Mouse (Mus musculus): ENCODE measurements around the gene Abcg5. TPM values are rescaled to one million over a fixed set of nuclear protein-coding genes. Genes with fewer than 3 reads are reported as not detected.

The Abcg5 gene
- polyA plus RNA-seq, 1 experiment from 2014 or later: 0.45 TPM

- Histone ChIP-seq H3K4me3 (ENCODE audit: low read length) (peak overlapping the region; percentile 72), H3K27me3 (ENCODE audit: control insufficient read depth, insufficient read depth, low read depth, low read length) (no peaks in the 10 kb centered on the region), H3K36me3 (ENCODE audit: control insufficient read depth, insufficient read depth, low read length) (no peaks in the 10 kb centered on the region), H3K27ac (ENCODE audit: low read length) (peak overlapping the region; percentile 21; the same call in 1 of the 2 replicates), H3K4me1 (replicated peaks; ENCODE audit: control insufficient read depth, insufficient read depth, low read length) (0 out of 2 replicates have a peak, but pooled peaks cover 4% of the 10 kb centered on the region), H3K4me2 (ENCODE audit: low read depth, low read length) (peak overlapping the region; percentile 70), H3K9me3 (ENCODE audit: control insufficient read depth, low read length) (no peaks in the 10 kb centered on the region), H3K9ac (ENCODE audit: low read length) (peak overlapping the region; percentile 73)
- WGBS: 19% methylated on average over 9 of the region's 9 CpGs
- peak; percentile 41 for ATAC-seq (ENCODE audit: low read depth)
These were observed 55.9 kb downstream of the Abcg5 start for GRCm38 (mm10) chr17:84626857-84627305.

- Histone ChIP-seq H3K4me3 (ENCODE audit: low read length) (peak within 1 kb of the TSS; percentile 72), H3K9ac (ENCODE audit: low read length) (peak within 1 kb of the TSS; percentile 73), H3K36me3 (ENCODE audit: control insufficient read depth, insufficient read depth, low read length) (no peaks in the 10 kb centered on the region), H3K27me3 (ENCODE audit: control insufficient read depth, insufficient read depth, low read depth, low read length) (no peaks in the 10 kb centered on the region), H3K4me2 (ENCODE audit: low read depth, low read length) (peak within 1 kb of the TSS; percentile 70), H3K27ac (ENCODE audit: low read length) (peak within 1 kb of the TSS; percentile 59), H3K4me1 (replicated peaks; ENCODE audit: control insufficient read depth, insufficient read depth, low read length) (0 out of 2 replicates have a peak, but pooled peaks cover 4% of the 10 kb centered on the region), H3K9me3 (ENCODE audit: control insufficient read depth, low read length) (no peaks in the 10 kb centered on the region)
- peak; percentile 97 for ATAC-seq (ENCODE audit: low read depth)
- WGBS: under 1% methylated on average over 23 of the region's 25 CpGs
These were observed 56.4 kb downstream of the Abcg5 start, which contains the start of gene Dync2li1 for GRCm38 (mm10) chr17:84626276-84626856. TSS of gene Dync2li1 (plus strand) at chr17:84626496.

GRCm38 (mm10) chr17:84622873-84623272 lies 59.9 kb downstream of the Abcg5 start:
- Histone ChIP-seq H3K4me2 (ENCODE audit: low read depth, low read length) (no peak overlapping the region), H3K27me3 (ENCODE audit: control insufficient read depth, insufficient read depth, low read depth, low read length) (no peaks in the 10 kb centered on the region), H3K9me3 (ENCODE audit: control insufficient read depth, low read length) (no peaks in the 10 kb centered on the region), H3K9ac (ENCODE audit: low read length) (no peak overlapping the region), H3K27ac (ENCODE audit: low read length) (peak overlapping the region; percentile 47; the same call in 1 of the 2 replicates), H3K36me3 (ENCODE audit: control insufficient read depth, insufficient read depth, low read length) (no peaks in the 10 kb centered on the region; the same call in 1 of the 2 replicates), H3K4me1 (replicated peaks; ENCODE audit: control insufficient read depth, insufficient read depth, low read length) (peaks cover 11% of the 10 kb centered on the region; the same call in 1 of the 2 replicates), H3K4me3 (ENCODE audit: low read length) (no peak overlapping the region)
- WGBS: 54% methylated on average over 2 of the region's 2 CpGs
- no peak for ATAC-seq (ENCODE audit: low read depth)

GRCm38 (mm10) chr17:84622028-84622427 lies 60.8 kb downstream of the Abcg5 start:
- Histone ChIP-seq H3K4me1 (replicated peaks; ENCODE audit: control insufficient read depth, insufficient read depth, low read length) (peaks cover 11% of the 10 kb centered on the region; the same call in 1 of the 2 replicates), H3K36me3 (ENCODE audit: control insufficient read depth, insufficient read depth, low read length) (no peaks in the 10 kb centered on the region; the same call in 1 of the 2 replicates), H3K27me3 (ENCODE audit: control insufficient read depth, insufficient read depth, low read depth, low read length) (no peaks in the 10 kb centered on the region), H3K4me2 (ENCODE audit: low read depth, low read length) (no peak overlapping the region), H3K9me3 (ENCODE audit: control insufficient read depth, low read length) (no peaks in the 10 kb centered on the region), H3K9ac (ENCODE audit: low read length) (no peak overlapping the region), H3K27ac (ENCODE audit: low read length) (no peak overlapping the region), H3K4me3 (ENCODE audit: low read length) (no peak overlapping the region)
- ATAC-seq (ENCODE audit: low read depth): no peak
- 89% methylated on average over 4 of the region's 4 CpGs for WGBS

GRCm38 (mm10) chr17:84621209-84621608 lies 61.6 kb downstream of the Abcg5 start:
- 55% methylated on average over 6 of the region's 6 CpGs for WGBS
- Histone ChIP-seq H3K9me3 (ENCODE audit: control insufficient read depth, low read length) (no peaks in the 10 kb centered on the region), H3K4me3 (ENCODE audit: low read length) (no peak overlapping the region), H3K9ac (ENCODE audit: low read length) (no peak overlapping the region), H3K4me2 (ENCODE audit: low read depth, low read length) (no peak overlapping the region), H3K36me3 (ENCODE audit: control insufficient read depth, insufficient read depth, low read length) (peaks cover 2% of the 10 kb centered on the region; the same call in 1 of the 2 replicates), H3K27ac (ENCODE audit: low read length) (peak overlapping the region; percentile 36; the same call in 1 of the 2 replicates), H3K27me3 (ENCODE audit: control insufficient read depth, insufficient read depth, low read depth, low read length) (no peaks in the 10 kb centered on the region), H3K4me1 (replicated peaks; ENCODE audit: control insufficient read depth, insufficient read depth, low read length) (peaks cover 7% of the 10 kb centered on the region; the same call in 1 of the 2 replicates)
- no peak for ATAC-seq (ENCODE audit: low read depth)

GRCm38 (mm10) chr17:84620610-84621009 lies 62.2 kb downstream of the Abcg5 start:
- Histone ChIP-seq H3K9me3 (ENCODE audit: control insufficient read depth, low read length) (no peaks in the 10 kb centered on the region), H3K36me3 (ENCODE audit: control insufficient read depth, insufficient read depth, low read length) (peaks cover 2% of the 10 kb centered on the region), H3K4me2 (ENCODE audit: low read depth, low read length) (no peak overlapping the region), H3K4me3 (ENCODE audit: low read length) (no peak overlapping the region), H3K9ac (ENCODE audit: low read length) (no peak overlapping the region), H3K27ac (ENCODE audit: low read length) (peak overlapping the region; percentile 5), H3K27me3 (ENCODE audit: control insufficient read depth, insufficient read depth, low read depth, low read length) (no peaks in the 10 kb centered on the region), H3K4me1 (replicated peaks; ENCODE audit: control insufficient read depth, insufficient read depth, low read length) (peaks cover 7% of the 10 kb centered on the region; the same call in 1 of the 2 replicates)
- no peak for ATAC-seq (ENCODE audit: low read depth)
- WGBS: 77% methylated on average over 6 of the region's 6 CpGs

GRCm38 (mm10) chr17:84620076-84620475 lies 62.7 kb downstream of the Abcg5 start:
- H3K4me2 ChIP-seq (ENCODE audit: low read depth, low read length): no peak overlapping the region

GRCm38 (mm10) chr17:84619112-84619511 lies 63.7 kb downstream of the Abcg5 start:
- Histone ChIP-seq H3K4me2 (ENCODE audit: low read depth, low read length) (no peak overlapping the region), H3K36me3 (ENCODE audit: control insufficient read depth, insufficient read depth, low read length) (peaks cover 10% of the 10 kb centered on the region), H3K9me3 (ENCODE audit: control insufficient read depth, low read length) (no peaks in the 10 kb centered on the region), H3K27me3 (ENCODE audit: control insufficient read depth, insufficient read depth, low read depth, low read length) (no peaks in the 10 kb centered on the region), H3K9ac (ENCODE audit: low read length) (no peak overlapping the region), H3K27ac (ENCODE audit: low read length) (no peak overlapping the region), H3K4me1 (replicated peaks; ENCODE audit: control insufficient read depth, insufficient read depth, low read length) (peaks cover 7% of the 10 kb centered on the region; the same call in 1 of the 2 replicates), H3K4me3 (ENCODE audit: low read length) (no peak overlapping the region)
- no peak for ATAC-seq (ENCODE audit: low read depth)
- WGBS: 88% methylated on average over 7 of the region's 7 CpGs

More at GRCm38 (mm10) chr17:84620076-84620475, 62.7 kb downstream of the Abcg5 start:
- Histone ChIP-seq H3K27me3 (ENCODE audit: control insufficient read depth, insufficient read depth, low read depth, low read length) (no peaks in the 10 kb centered on the region), H3K27ac (ENCODE audit: low read length) (peak overlapping the region; percentile 5), H3K4me3 (ENCODE audit: low read length) (no peak overlapping the region), H3K9ac (ENCODE audit: low read length) (no peak overlapping the region), H3K36me3 (ENCODE audit: control insufficient read depth, insufficient read depth, low read length) (peaks cover 2% of the 10 kb centered on the region), H3K4me1 (replicated peaks; ENCODE audit: control insufficient read depth, insufficient read depth, low read length) (peaks cover 7% of the 10 kb centered on the region; the same call in 1 of the 2 replicates), H3K9me3 (ENCODE audit: control insufficient read depth, low read length) (no peaks in the 10 kb centered on the region)
- 63% methylated on average over 3 of the region's 3 CpGs for WGBS
- peak; percentile 67 for ATAC-seq (ENCODE audit: low read depth)

GRCm38 (mm10) chr17:84617953-84618352 lies 64.9 kb downstream of the Abcg5 start:
- no peak overlapping the region for H3K9ac ChIP-seq (ENCODE audit: low read length)
- no peak overlapping the region for H3K4me3 ChIP-seq (ENCODE audit: low read length)
- 86% methylated on average over 6 of the region's 6 CpGs for WGBS
- H3K4me1 ChIP-seq (replicated peaks; ENCODE audit: control insufficient read depth, insufficient read depth, low read length): peaks cover 7% of the 10 kb centered on the region; the same call in 1 of the 2 replicates
- ATAC-seq (ENCODE audit: low read depth): no peak
- H3K4me2 ChIP-seq (ENCODE audit: low read depth, low read length): no peak overlapping the region
- H3K27me3 ChIP-seq (ENCODE audit: control insufficient read depth, insufficient read depth, low read depth, low read length): no peaks in the 10 kb centered on the region
- H3K9me3 ChIP-seq (ENCODE audit: control insufficient read depth, low read length): no peaks in the 10 kb centered on the region; the same call in 1 of the 2 replicates
- peaks cover 21% of the 10 kb centered on the region for H3K36me3 ChIP-seq (ENCODE audit: control insufficient read depth, insufficient read depth, low read length)
- H3K27ac ChIP-seq (ENCODE audit: low read length): no peak overlapping the region

Measured in lung, embryonic 16.5 days (tissue).